Mouse (Mus musculus) olfactory bulb, adult 2 months (tissue): ENCODE data around the gene Gm3336.

ENCODE experiments used
- CTCF ChIP-seq: fragments of 200-500 bp; IDR thresholded peaks from 2 replicates; pipeline ENCODE4 v1.5.1; 2012; ENCODE audit warnings: low read depth, mild to moderate bottlenecking, low read length, moderate library complexity; ENCODE audit not compliant: insufficient read depth
- POLR2A ChIP-seq: fragments of 200-500 bp; IDR thresholded peaks from 2 replicates; pipeline ENCODE4 v1.6.1; 2012; ENCODE audit warnings: mild to moderate bottlenecking, low read depth, low read length, moderate library complexity; ENCODE audit not compliant: insufficient read depth

- no peak for TF ChIP-seq CTCF
- TF ChIP-seq POLR2A = no peak
These were observed 15.1 kb upstream of the Gm3336 start, which contains the start of gene Iqcn for GRCm38 (mm10) chr8:70703287-70703686.
